Mouse (Mus musculus): ENCODE results near the gene Fance. TPM values are rescaled to one million over a fixed set of nuclear protein-coding genes. Genes with fewer than 3 reads are reported as not detected.
A peak's percentile ranks its signal among the peaks of the same experiment; 100 is the strongest.

The Fance gene
- polyA plus RNA-seq, 1 experiment from 2014 or later, result 28.3 TPM

GRCm38 (mm10) chr17:28294449-28295333 lies 18.6 kb upstream of the Fance start:
- Histone ChIP-seq H3K4me1 (peaks cover 31% of the 10 kb centered on the region), H3K4me2 (replicated peaks) (no peak overlapping the region), H3K4me3 (no peak overlapping the region), H3K9me3 (replicated peaks) (no peaks in the 10 kb centered on the region), H3K27ac (peak overlapping the region; percentile 66), H3K9ac (0 out of 2 replicates have a peak overlapping the region, but pooled peaks have one; percentile 13), H3K36me3 (0 out of 2 replicates have a peak, but pooled peaks cover 5% of the 10 kb centered on the region), H3K27me3 (no peaks in the 10 kb centered on the region)
- ATAC-seq (ENCODE audit: low FRiP score), result peak; percentile 63
- 70% methylated on average over 17 of the region's 17 CpGs for WGBS

GRCm38 (mm10) chr17:28298888-28299287 lies 14.4 kb upstream of the Fance start:
- H3K4me1 ChIP-seq, result peaks cover 36% of the 10 kb centered on the region
- ATAC-seq (ENCODE audit: low FRiP score), result no peak
- WGBS, result 96% methylated on average over 17 of the region's 17 CpGs
- H3K4me2 ChIP-seq (replicated peaks), result no peak overlapping the region
- H3K9ac ChIP-seq, result no peak overlapping the region
- no peak overlapping the region for H3K27ac ChIP-seq
- no peaks in the 10 kb centered on the region for H3K27me3 ChIP-seq
- no peaks in the 10 kb centered on the region for H3K9me3 ChIP-seq (replicated peaks)
- no peak overlapping the region for H3K4me3 ChIP-seq
- H3K36me3 ChIP-seq, result no peaks in the 10 kb centered on the region

- Histone ChIP-seq H3K4me2 (replicated peaks) (no peak overlapping the region), H3K36me3 (no peaks in the 10 kb centered on the region), H3K9ac (peak overlapping the region; percentile 45), H3K27me3 (no peaks in the 10 kb centered on the region), H3K9me3 (replicated peaks) (no peaks in the 10 kb centered on the region), H3K4me3 (no peak overlapping the region), H3K4me1 (peaks cover 26% of the 10 kb centered on the region), H3K27ac (peak overlapping the region; percentile 35)
- WGBS, result 34% methylated on average over 10 of the region's 11 CpGs
- ATAC-seq (ENCODE audit: low FRiP score), result no peak
Observed at GRCm38 (mm10) chr17:28299669-28300320, 13.5 kb upstream of the Fance start.

GRCm38 (mm10) chr17:28300323-28300722 lies 13.0 kb upstream of the Fance start:
- ATAC-seq (ENCODE audit: low FRiP score), result no peak
- Histone ChIP-seq H3K9ac (no peak overlapping the region), H3K9me3 (replicated peaks) (no peaks in the 10 kb centered on the region), H3K36me3 (no peaks in the 10 kb centered on the region), H3K4me3 (no peak overlapping the region), H3K27me3 (no peaks in the 10 kb centered on the region), H3K4me2 (replicated peaks) (no peak overlapping the region), H3K4me1 (peaks cover 21% of the 10 kb centered on the region), H3K27ac (0 out of 2 replicates have a peak overlapping the region, but pooled peaks have one; percentile 35)
- 17% methylated on average over 9 of the region's 9 CpGs for WGBS

GRCm38 (mm10) chr17:28300850-28301249 lies 12.5 kb upstream of the Fance start:
- Histone ChIP-seq H3K9ac (no peak overlapping the region), H3K36me3 (no peaks in the 10 kb centered on the region), H3K9me3 (replicated peaks) (no peaks in the 10 kb centered on the region), H3K4me3 (no peak overlapping the region), H3K4me1 (peaks cover 19% of the 10 kb centered on the region), H3K4me2 (replicated peaks) (no peak overlapping the region), H3K27ac (no peak overlapping the region), H3K27me3 (no peaks in the 10 kb centered on the region)
- WGBS, result 71% methylated on average over 3 of the region's 3 CpGs
- ATAC-seq (ENCODE audit: low FRiP score), result no peak

- no peaks in the 10 kb centered on the region for H3K27me3 ChIP-seq
- H3K9me3 ChIP-seq (replicated peaks), result no peaks in the 10 kb centered on the region
- no peak overlapping the region for H3K9ac ChIP-seq
- no peak overlapping the region for H3K27ac ChIP-seq
- ATAC-seq (ENCODE audit: low FRiP score), result no peak
- no peaks in the 10 kb centered on the region for H3K36me3 ChIP-seq
- WGBS, result 52% methylated on average over 10 of the region's 10 CpGs
- no peak overlapping the region for H3K4me3 ChIP-seq
- peaks cover 11% of the 10 kb centered on the region for H3K4me1 ChIP-seq
- H3K4me2 ChIP-seq (replicated peaks), result no peak overlapping the region
Observed at GRCm38 (mm10) chr17:28305172-28305571, 8.1 kb upstream of the Fance start.

- no peaks in the 10 kb centered on the region for H3K36me3 ChIP-seq
- no peaks in the 10 kb centered on the region for H3K9me3 ChIP-seq (replicated peaks)
- peaks cover 8% of the 10 kb centered on the region for H3K4me1 ChIP-seq
- no peak overlapping the region for H3K4me3 ChIP-seq
- H3K9ac ChIP-seq, result no peak overlapping the region
- no peak for ATAC-seq (ENCODE audit: low FRiP score)
- WGBS, result 13% methylated on average over 18 of the region's 18 CpGs
- peak overlapping the region; percentile 19; the same call in 1 of the 2 replicates for H3K4me2 ChIP-seq (replicated peaks)
- no peaks in the 10 kb centered on the region for H3K27me3 ChIP-seq
- no peak overlapping the region for H3K27ac ChIP-seq
Observed at GRCm38 (mm10) chr17:28308297-28309195, 4.8 kb upstream of the Fance start.

GRCm38 (mm10) chr17:28310831-28311230 lies 2.5 kb upstream of the Fance start:
- Histone ChIP-seq H3K9ac (no peak overlapping the region), H3K27ac (no peak overlapping the region), H3K4me1 (peaks cover 27% of the 10 kb centered on the region), H3K4me3 (no peak overlapping the region), H3K4me2 (replicated peaks) (no peak overlapping the region), H3K9me3 (replicated peaks) (no peaks in the 10 kb centered on the region), H3K27me3 (no peaks in the 10 kb centered on the region), H3K36me3 (peaks cover 4% of the 10 kb centered on the region)
- 83% methylated on average over 3 of the region's 3 CpGs for WGBS
- no peak for ATAC-seq (ENCODE audit: low FRiP score)

GRCm38 (mm10) chr17:28311366-28312132 lies 1.8 kb upstream of the Fance start:
- Histone ChIP-seq H3K4me2 (replicated peaks) (no peak overlapping the region), H3K9me3 (replicated peaks) (no peaks in the 10 kb centered on the region), H3K4me1 (peaks cover 29% of the 10 kb centered on the region), H3K36me3 (peaks cover 11% of the 10 kb centered on the region), H3K27me3 (no peaks in the 10 kb centered on the region), H3K4me3 (no peak overlapping the region), H3K9ac (no peak overlapping the region), H3K27ac (no peak overlapping the region)
- WGBS, result 86% methylated on average over 5 of the region's 5 CpGs
- no peak for ATAC-seq (ENCODE audit: low FRiP score)

- H3K36me3 ChIP-seq, result peaks cover 21% of the 10 kb centered on the region
- peak; percentile 44 for ATAC-seq (ENCODE audit: low FRiP score)
- H3K4me3 ChIP-seq, result peak overlapping the region; percentile 77
- peaks cover 29% of the 10 kb centered on the region for H3K4me1 ChIP-seq
- H3K9me3 ChIP-seq (replicated peaks), result no peaks in the 10 kb centered on the region
- H3K27me3 ChIP-seq, result no peaks in the 10 kb centered on the region
- H3K27ac ChIP-seq, result no peak overlapping the region
- peak overlapping the region; percentile 85 for H3K4me2 ChIP-seq (replicated peaks)
- H3K9ac ChIP-seq, result 0 out of 2 replicates have a peak overlapping the region, but pooled peaks have one; percentile 85
- WGBS, result 24% methylated on average over 17 of the region's 17 CpGs
Observed at GRCm38 (mm10) chr17:28312232-28313211, 797 bp upstream of the Fance start.
